Mouse (Mus musculus) midbrain, embryonic 13.5 days (tissue): ENCODE measurements around the gene Nmt1. TPM values are rescaled to one million over a fixed set of nuclear protein-coding genes. Genes with fewer than 3 reads are reported as not detected.

ENCODE experiments used
- ATAC-seq: fragments of 200-750 bp; cut with Nextera tagmentation; 2 replicates; pipeline ENCODE4 v1.8.0; 2017; ENCODE audit warnings: mild to moderate bottlenecking, moderate TSS enrichment, moderate library complexity
- H3K27ac ChIP-seq: fragments of 300-500 bp; sonication (generic); 2 replicates; pipeline ENCODE4 v1.5.1; 2015; ENCODE audit warnings: inconsistent platforms, mild to moderate bottlenecking, moderate library complexity
- H3K27me3 ChIP-seq: fragments of 300-500 bp; sonication (generic); 2 replicates; pipeline ENCODE4 v1.6.1; 2015; ENCODE audit warnings: mild to moderate bottlenecking, inconsistent platforms
- H3K36me3 ChIP-seq: fragments of 300-500 bp; sonication (generic); 2 replicates; pipeline ENCODE4 v1.6.1; 2015; ENCODE audit warnings: mild to moderate bottlenecking, inconsistent platforms
- H3K4me1 ChIP-seq: fragments of 300-500 bp; sonication (generic); replicated peaks from 2 replicates; pipeline ENCODE4 v1.6.1; 2015; ENCODE audit warnings: inconsistent platforms
- H3K4me2 ChIP-seq: fragments of 300-500 bp; sonication (generic); replicated peaks from 2 replicates; pipeline ENCODE4 v1.6.1; 2015; ENCODE audit warnings: moderate library complexity, mild to moderate bottlenecking, inconsistent platforms
- H3K4me3 ChIP-seq: fragments of 300-500 bp; sonication (generic); replicated peaks from 2 replicates; pipeline ENCODE4 v1.5.1; 2015; ENCODE audit warnings: mild to moderate bottlenecking, inconsistent platforms
- H3K9ac ChIP-seq: fragments of 300-500 bp; sonication (generic); replicated peaks from 2 replicates; pipeline ENCODE4 v1.6.1; 2015; ENCODE audit warnings: mild to moderate bottlenecking, inconsistent platforms
- H3K9me3 ChIP-seq: fragments of 300-500 bp; sonication (generic); 2 replicates; pipeline ENCODE4 v1.6.1; 2016; ENCODE audit warnings: mild to moderate bottlenecking, inconsistent platforms
- whole genome bisulfite sequencing: fragments of 180-500 bp; shearing (Covaris S2); methylation state at CpG from one replicate; pipeline ENCODE4 v1.1.7; 2015; 5-methylcytosine and 5-hydroxymethylcytosine counted together
- polyA plus RNA-seq: library from polyadenylated mRNA; unstranded; fragments of >200 nt; fragmentation: Nextera tagmentation; extraction: Ambion mirVana; gene quantifications from 2 replicates; pipeline ENCODE4 v1.2.1, GENCODE M21; 2015

The Nmt1 gene
- polyA plus RNA-seq, 1 experiment from 2014 or later, result 45.2 TPM

- Histone ChIP-seq H3K9ac (no peak overlapping the region), H3K36me3 (no peaks in the 10 kb centered on the region), H3K27ac (no peak overlapping the region), H3K4me2 (no peak overlapping the region), H3K4me3 (no peak overlapping the region), H3K4me1 (peaks cover 22% of the 10 kb centered on the region), H3K9me3 (no peaks in the 10 kb centered on the region), H3K27me3 (peaks cover 31% of the 10 kb centered on the region)
- 81% methylated on average over 6 of the region's 6 CpGs for WGBS
- ATAC-seq, result no peak
Measured at GRCm38 (mm10) chr11:103105810-103106209, 77.8 kb downstream of the Nmt1 start.

GRCm38 (mm10) chr11:103106386-103106785 lies 78.4 kb downstream of the Nmt1 start:
- no peak overlapping the region for H3K9ac ChIP-seq
- peaks cover 18% of the 10 kb centered on the region for H3K4me1 ChIP-seq
- 60% methylated on average over 4 of the region's 4 CpGs for WGBS
- H3K36me3 ChIP-seq, result no peaks in the 10 kb centered on the region
- no peak overlapping the region for H3K27ac ChIP-seq
- no peak overlapping the region for H3K4me2 ChIP-seq
- no peaks in the 10 kb centered on the region for H3K9me3 ChIP-seq
- no peak for ATAC-seq
- no peak overlapping the region for H3K4me3 ChIP-seq
- H3K27me3 ChIP-seq, result peaks cover 31% of the 10 kb centered on the region

- Histone ChIP-seq H3K27me3 (peaks cover 38% of the 10 kb centered on the region), H3K9me3 (no peaks in the 10 kb centered on the region), H3K4me3 (no peak overlapping the region), H3K36me3 (no peaks in the 10 kb centered on the region), H3K27ac (no peak overlapping the region), H3K4me2 (0 out of 2 replicates have a peak overlapping the region, but pooled peaks have one; percentile 51), H3K9ac (no peak overlapping the region), H3K4me1 (peaks cover 26% of the 10 kb centered on the region)
- ATAC-seq, result no peak
- 13% methylated on average over 10 of the region's 10 CpGs for WGBS
Measured at GRCm38 (mm10) chr11:103111301-103111700, 83.3 kb downstream of the Nmt1 start.

GRCm38 (mm10) chr11:103111881-103112551 lies 84.0 kb downstream of the Nmt1 start:
- no peaks in the 10 kb centered on the region for H3K36me3 ChIP-seq
- peak overlapping the region; percentile 46 for H3K9ac ChIP-seq
- no peaks in the 10 kb centered on the region for H3K9me3 ChIP-seq
- WGBS, result 2% methylated on average over 28 of the region's 28 CpGs
- no peak for ATAC-seq
- peak overlapping the region; percentile 24 for H3K4me3 ChIP-seq
- peaks cover 32% of the 10 kb centered on the region for H3K4me1 ChIP-seq
- H3K4me2 ChIP-seq, result peak overlapping the region; percentile 51
- H3K27ac ChIP-seq, result no peak overlapping the region
- peaks cover 38% of the 10 kb centered on the region for H3K27me3 ChIP-seq

- Histone ChIP-seq H3K9ac (peak overlapping the region; percentile 46; the same call in 1 of the 2 replicates), H3K4me3 (0 out of 2 replicates have a peak overlapping the region, but pooled peaks have one; percentile 24)
- 6% methylated on average over 9 of the region's 9 CpGs for WGBS
Measured at GRCm38 (mm10) chr11:103112552-103112912, 84.5 kb downstream of the Nmt1 start.

GRCm38 (mm10) chr11:103113005-103113404 lies 85.0 kb downstream of the Nmt1 start:
- H3K9me3 ChIP-seq, result no peaks in the 10 kb centered on the region
- H3K4me2 ChIP-seq, result no peak overlapping the region
- no peak overlapping the region for H3K27ac ChIP-seq

More at GRCm38 (mm10) chr11:103112552-103112912, 84.5 kb downstream of the Nmt1 start:
- Histone ChIP-seq H3K27ac (no peak overlapping the region), H3K36me3 (no peaks in the 10 kb centered on the region), H3K27me3 (peaks cover 38% of the 10 kb centered on the region), H3K4me2 (peak overlapping the region; percentile 51), H3K9me3 (no peaks in the 10 kb centered on the region), H3K4me1 (peaks cover 37% of the 10 kb centered on the region)
- no peak for ATAC-seq

GRCm38 (mm10) chr11:103113771-103114170 lies 85.8 kb downstream of the Nmt1 start:
- no peak for ATAC-seq
- no peaks in the 10 kb centered on the region for H3K36me3 ChIP-seq
- H3K4me1 ChIP-seq, result peaks cover 50% of the 10 kb centered on the region
- no peaks in the 10 kb centered on the region for H3K9me3 ChIP-seq
- H3K27me3 ChIP-seq, result peaks cover 38% of the 10 kb centered on the region
- no peak overlapping the region for H3K9ac ChIP-seq
- H3K27ac ChIP-seq, result no peak overlapping the region
- H3K4me2 ChIP-seq, result no peak overlapping the region
- 85% methylated on average over 4 of the region's 4 CpGs for WGBS
- no peak overlapping the region for H3K4me3 ChIP-seq

More at GRCm38 (mm10) chr11:103113005-103113404, 85.0 kb downstream of the Nmt1 start:
- Histone ChIP-seq H3K4me1 (peaks cover 42% of the 10 kb centered on the region), H3K36me3 (no peaks in the 10 kb centered on the region), H3K9ac (peak overlapping the region; percentile 46; the same call in 1 of the 2 replicates), H3K4me3 (no peak overlapping the region), H3K27me3 (peaks cover 38% of the 10 kb centered on the region)
- ATAC-seq, result no peak
- WGBS, result 28% methylated on average over 12 of the region's 12 CpGs

- peak overlapping the region; percentile 80 for H3K9ac ChIP-seq
- H3K36me3 ChIP-seq, result no peaks in the 10 kb centered on the region
- no peak for ATAC-seq
- H3K4me3 ChIP-seq, result peak overlapping the region; percentile 59
- peak overlapping the region; percentile 68 for H3K4me2 ChIP-seq
- 88% methylated on average over 11 of the region's 11 CpGs for WGBS
- H3K9me3 ChIP-seq, result no peaks in the 10 kb centered on the region
- peak overlapping the region; percentile 90 for H3K27ac ChIP-seq
- peaks cover 54% of the 10 kb centered on the region for H3K4me1 ChIP-seq
- H3K27me3 ChIP-seq, result peaks cover 38% of the 10 kb centered on the region
Measured at GRCm38 (mm10) chr11:103114270-103114943, 86.4 kb downstream of the Nmt1 start.

GRCm38 (mm10) chr11:103115163-103116007 lies 87.4 kb downstream of the Nmt1 start:
- H3K9me3 ChIP-seq, result no peaks in the 10 kb centered on the region
- peak; percentile 74 for ATAC-seq
- WGBS, result 1% methylated on average over 34 of the region's 34 CpGs
- H3K4me1 ChIP-seq, result peaks cover 54% of the 10 kb centered on the region
- H3K27ac ChIP-seq, result peak overlapping the region; percentile 90
- peaks cover 37% of the 10 kb centered on the region for H3K27me3 ChIP-seq
- peak overlapping the region; percentile 59 for H3K4me3 ChIP-seq
- H3K4me2 ChIP-seq, result peak overlapping the region; percentile 68
- peak overlapping the region; percentile 80 for H3K9ac ChIP-seq
- no peaks in the 10 kb centered on the region for H3K36me3 ChIP-seq

GRCm38 (mm10) chr11:103116008-103116818 lies 88.2 kb downstream of the Nmt1 start, which contains the start of gene Hexim1:
Gene Hexim1, plus strand, starts transcription at chr11:103116231.
- Histone ChIP-seq H3K4me2 (peak within 1 kb of the TSS; percentile 92), H3K9ac (peak within 1 kb of the TSS; percentile 80), H3K27ac (peak within 1 kb of the TSS; percentile 91), H3K36me3 (no peaks in the 10 kb centered on the region), H3K4me3 (peak within 1 kb of the TSS; percentile 59), H3K27me3 (peaks cover 28% of the 10 kb centered on the region), H3K9me3 (no peaks in the 10 kb centered on the region), H3K4me1 (peaks cover 54% of the 10 kb centered on the region)
- ATAC-seq, result peak; percentile 97
- WGBS, result under 1% methylated on average over 53 of the region's 53 CpGs

- H3K27me3 ChIP-seq, result peaks cover 20% of the 10 kb centered on the region
- H3K4me2 ChIP-seq, result peak overlapping the region; percentile 92
- peak overlapping the region; percentile 59 for H3K4me3 ChIP-seq
- WGBS, result under 1% methylated on average over 35 of the region's 35 CpGs
- H3K36me3 ChIP-seq, result no peaks in the 10 kb centered on the region
- H3K27ac ChIP-seq, result peak overlapping the region; percentile 91
- ATAC-seq, result peak; percentile 26; the same call in 1 of the 2 replicates
- H3K9ac ChIP-seq, result peak overlapping the region; percentile 65
- H3K9me3 ChIP-seq, result no peaks in the 10 kb centered on the region
- H3K4me1 ChIP-seq, result peaks cover 46% of the 10 kb centered on the region
Measured at GRCm38 (mm10) chr11:103116959-103117590, 89.1 kb downstream of the Nmt1 start.
